Mouse (Mus musculus): ENCODE results near the gene Eif3j1. TPM values are rescaled to one million over a fixed set of nuclear protein-coding genes. Genes with fewer than 3 reads are reported as not detected.
A peak's percentile ranks its signal among the peaks of the same experiment; 100 is the strongest.

The Eif3j1 gene
- polyA plus RNA-seq, 1 experiment from 2014 or later, result 11.8 TPM

- peak overlapping the region; percentile 93 for H3K9ac ChIP-seq (ENCODE audit: low read depth, low read length)
- DNase-seq (ENCODE audit: low spot score), result peak; percentile 57
- H3K27ac ChIP-seq, result peak overlapping the region; percentile 92
- H3K4me3 ChIP-seq (replicated peaks; ENCODE audit: low read depth, low read length), result peak overlapping the region; percentile 86
- H3K4me2 ChIP-seq (ENCODE audit: low read length), result peak overlapping the region; percentile 79
- H3K4me1 ChIP-seq (replicated peaks; ENCODE audit: insufficient read depth, low read length), result no peaks in the 10 kb centered on the region
- no peaks in the 10 kb centered on the region for H3K9me3 ChIP-seq (replicated peaks; ENCODE audit: low read length)
- TF ChIP-seq CTCF (IDR thresholded peaks at IDR 0.05; ENCODE audit: low read depth), result peak; percentile 23; the same call in 1 of the 2 replicates
- peak; percentile 57 for ATAC-seq (replicated peaks; ENCODE audit: low FRiP score, low read depth)
- no peaks in the 10 kb centered on the region for H3K27me3 ChIP-seq (ENCODE audit: insufficient read depth, low read length)
- WGBS, result 1% methylated on average over 65 of the region's 71 CpGs
- H3K36me3 ChIP-seq (ENCODE audit: insufficient read depth, low read length), result 0 out of 2 replicates have a peak, but pooled peaks cover 3% of the 10 kb centered on the region
Measured at GRCm38 (mm10) chr2:122028756-122029700, 682 bp downstream of the Eif3j1 start.

GRCm38 (mm10) chr2:122031970-122032369 lies 3.6 kb downstream of the Eif3j1 start:
- H3K9ac ChIP-seq (ENCODE audit: low read depth, low read length), result no peak overlapping the region
- DNase-seq (ENCODE audit: low spot score) (no peak), ATAC-seq (replicated peaks; ENCODE audit: low FRiP score, low read depth) (no peak)
- TF ChIP-seq CTCF (IDR thresholded peaks at IDR 0.05; ENCODE audit: low read depth), result no peak
- no peak overlapping the region for H3K27ac ChIP-seq
- H3K27me3 ChIP-seq (ENCODE audit: insufficient read depth, low read length), result no peaks in the 10 kb centered on the region
- no peak overlapping the region for H3K4me3 ChIP-seq (replicated peaks; ENCODE audit: low read depth, low read length)
- H3K9me3 ChIP-seq (replicated peaks; ENCODE audit: low read length), result no peaks in the 10 kb centered on the region
- H3K36me3 ChIP-seq (ENCODE audit: insufficient read depth, low read length), result 0 out of 2 replicates have a peak, but pooled peaks cover 3% of the 10 kb centered on the region
- no peaks in the 10 kb centered on the region for H3K4me1 ChIP-seq (replicated peaks; ENCODE audit: insufficient read depth, low read length)
- WGBS, result 61% methylated on average over 5 of the region's 6 CpGs
- H3K4me2 ChIP-seq (ENCODE audit: low read length), result no peak overlapping the region

- Histone ChIP-seq H3K9ac (ENCODE audit: low read depth, low read length) (no peak overlapping the region), H3K9me3 (replicated peaks; ENCODE audit: low read length) (no peaks in the 10 kb centered on the region), H3K4me2 (ENCODE audit: low read length) (no peak overlapping the region), H3K36me3 (ENCODE audit: insufficient read depth, low read length) (0 out of 2 replicates have a peak, but pooled peaks cover 7% of the 10 kb centered on the region), H3K4me1 (replicated peaks; ENCODE audit: insufficient read depth, low read length) (no peaks in the 10 kb centered on the region), H3K4me3 (replicated peaks; ENCODE audit: low read depth, low read length) (no peak overlapping the region), H3K27me3 (ENCODE audit: insufficient read depth, low read length) (no peaks in the 10 kb centered on the region), H3K27ac (no peak overlapping the region)
- no peak for TF ChIP-seq CTCF (IDR thresholded peaks at IDR 0.05; ENCODE audit: low read depth)
- ATAC-seq (replicated peaks; ENCODE audit: low FRiP score, low read depth) (no peak), DNase-seq (ENCODE audit: low spot score) (no peak)
- 93% methylated on average over 3 of the region's 3 CpGs for WGBS
Measured at GRCm38 (mm10) chr2:122036064-122036463, 7.7 kb downstream of the Eif3j1 start.

GRCm38 (mm10) chr2:122043926-122044325 lies 15.6 kb downstream of the Eif3j1 start:
- Histone ChIP-seq H3K36me3 (ENCODE audit: insufficient read depth, low read length) (peaks cover 10% of the 10 kb centered on the region; the same call in 1 of the 2 replicates), H3K9ac (ENCODE audit: low read depth, low read length) (no peak overlapping the region), H3K27me3 (ENCODE audit: insufficient read depth, low read length) (no peaks in the 10 kb centered on the region), H3K27ac (no peak overlapping the region), H3K4me2 (ENCODE audit: low read length) (no peak overlapping the region), H3K9me3 (replicated peaks; ENCODE audit: low read length) (no peaks in the 10 kb centered on the region), H3K4me3 (replicated peaks; ENCODE audit: low read depth, low read length) (no peak overlapping the region), H3K4me1 (replicated peaks; ENCODE audit: insufficient read depth, low read length) (no peaks in the 10 kb centered on the region)
- no peak for TF ChIP-seq CTCF (IDR thresholded peaks at IDR 0.05; ENCODE audit: low read depth)
- ATAC-seq (replicated peaks; ENCODE audit: low FRiP score, low read depth) (no peak), DNase-seq (ENCODE audit: low spot score) (no peak)

- Histone ChIP-seq H3K4me1 (replicated peaks; ENCODE audit: insufficient read depth, low read length) (no peaks in the 10 kb centered on the region), H3K4me3 (replicated peaks; ENCODE audit: low read depth, low read length) (no peak overlapping the region), H3K9me3 (replicated peaks; ENCODE audit: low read length) (no peaks in the 10 kb centered on the region), H3K27me3 (ENCODE audit: insufficient read depth, low read length) (no peaks in the 10 kb centered on the region), H3K27ac (no peak overlapping the region), H3K4me2 (ENCODE audit: low read length) (no peak overlapping the region), H3K9ac (ENCODE audit: low read depth, low read length) (no peak overlapping the region), H3K36me3 (ENCODE audit: insufficient read depth, low read length) (peaks cover 28% of the 10 kb centered on the region)
- WGBS, result 91% methylated on average over 11 of the region's 11 CpGs
- DNase-seq (ENCODE audit: low spot score), result no peak
- no peak for TF ChIP-seq CTCF (IDR thresholded peaks at IDR 0.05; ENCODE audit: low read depth)
- ATAC-seq (replicated peaks; ENCODE audit: low FRiP score, low read depth), result no peak
Measured at GRCm38 (mm10) chr2:122059365-122060115, 31.2 kb downstream of the Eif3j1 start.
